ENCODE assay signal across 9 mouse cellular contexts in the genomic region with DNA sequence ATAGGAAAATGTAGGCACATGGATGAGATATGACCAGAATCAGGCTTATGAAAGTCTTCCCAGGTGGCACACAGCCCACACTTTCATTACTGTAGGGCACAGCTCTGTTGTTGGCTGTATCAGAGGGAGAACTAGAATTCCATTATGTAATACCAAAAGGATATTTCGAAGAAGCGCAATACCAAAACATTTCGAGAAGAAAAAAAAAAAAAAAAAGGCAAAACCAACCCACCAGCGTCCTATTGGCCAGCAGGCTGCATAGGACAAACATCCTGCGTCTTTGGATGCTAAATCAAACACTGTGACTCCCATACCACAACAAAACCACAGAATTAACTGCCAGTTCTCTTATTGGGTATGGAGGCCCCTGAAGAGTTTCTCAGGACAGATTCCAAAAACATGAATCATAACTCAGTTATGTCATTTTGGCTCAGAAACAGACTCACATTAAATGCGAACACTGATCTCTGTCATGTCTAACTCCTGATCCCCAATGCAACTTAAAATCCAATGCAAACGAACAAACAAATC. TPM values are rescaled to one million over a fixed set of nuclear protein-coding genes. Genes with fewer than 3 reads are reported as not detected.
DNase-seq lines count a peak whose midpoint lies in the region; ATAC-seq and TF ChIP-seq lines count a peak whose summit lies in the region.
"Had no signal": no experiment of that assay in that cellular context is flagged by ENCODE, and none has a peak within 500 bp of the region (broad histone marks: within the 10 kb centered on the region; RNA-seq: fewer than 3 reads in every experiment).

No protein-coding gene starts in this region.

- TF ChIP-seq POLR2A in limb, embryonic 14.5 days (IDR thresholded peaks at IDR 0.05; ENCODE audit: borderline replicate concordance, extremely low read depth, insufficient read depth, insufficient read length), result no peak

- DNase-seq in heart, adult 11 months, result peak; percentile 92
- DNase-seq in heart, postnatal 4 days, result no peak
- peak; percentile 81 for DNase-seq in 416B (ENCODE audit: low read depth)
- DNase-seq in gastrocnemius, postnatal 14 days, result peak; percentile 26
- DNase-seq in limb, embryonic 14.5 days (ENCODE audit: low spot score), result peak; percentile 73
- DNase-seq in cerebellum, postnatal 4 days (ENCODE audit: low spot score in 2 of 2), result no peak
- DNase-seq in urinary bladder, postnatal 14 days (ENCODE audit: low spot score), result no peak
- DNase-seq: liver, embryonic 13.5 days had no signal

- H3K4me2 ChIP-seq in limb, embryonic 14.5 days (replicated peaks; ENCODE audit: low read depth, low read length, severe bottlenecking), result peak overlapping the region; percentile 52

- 0 out of 2 replicates have a peak, but pooled peaks have one; percentile 28 for ATAC-seq in limb, embryonic 14.5 days (ENCODE audit: low FRiP score, low read depth)
- ATAC-seq in erythroid progenitor cell, adult 5-6 weeks (replicated peaks; ENCODE audit: low FRiP score, poor library complexity, severe bottlenecking), result no peak

- H3K4me1 ChIP-seq in limb, embryonic 14.5 days (ENCODE audit: control insufficient read depth, insufficient read depth, low read length), result peaks cover 21% of the 10 kb centered on the region

- H3K9ac ChIP-seq in limb, embryonic 14.5 days (ENCODE audit: low read depth, low read length, severe bottlenecking), result no peak overlapping the region; the same call in 1 of the 2 replicates
- H3K9ac ChIP-seq: liver, embryonic 13.5 days had no signal

- 49% methylated on average over 7 of the region's 7 CpGs for WGBS in limb, embryonic 14.5 days

- intact Hi-C loops in gastrocnemius, postnatal 14 days (cut with DNase I; ENCODE audit: low total_unique reads), result no loop called here

- no peaks in the 10 kb centered on the region for H3K36me3 ChIP-seq in limb, embryonic 14.5 days (ENCODE audit: control insufficient read depth, insufficient read depth, low read length)
- H3K36me3 ChIP-seq: liver, embryonic 13.5 days had no signal

- no peaks in the 10 kb centered on the region for H3K9me3 ChIP-seq in limb, embryonic 14.5 days (ENCODE audit: control insufficient read depth, low read length)
- H3K9me3 ChIP-seq: liver, embryonic 13.5 days had no signal

- H3K27me3 ChIP-seq in limb, embryonic 14.5 days (ENCODE audit: control insufficient read depth, insufficient read depth, low read length), result no peaks in the 10 kb centered on the region

- H3K27ac ChIP-seq in limb, embryonic 14.5 days (replicated peaks; ENCODE audit: low read depth, low read length), result peak overlapping the region; percentile 93
- H3K27ac ChIP-seq: liver, embryonic 13.5 days had no signal

- H3K4me3 ChIP-seq in limb, embryonic 14.5 days (replicated peaks; ENCODE audit: low read length), result peak overlapping the region; percentile 39
- H3K4me3 ChIP-seq: liver, embryonic 13.5 days had no signal

RNA-seq across cellular contexts. Expression of gene Glt8d2, which starts 0.7 kb away (rescaled TPM):
- 1 to 10 TPM; 3.0 to 3.9 TPM for total RNA-seq in heart, postnatal 4 days (2021)
- 1 to 10 TPM; 5.4 to 6.3 TPM for total RNA-seq in gastrocnemius, postnatal 14 days (2021)
- polyA plus RNA-seq in limb, embryonic 14.5 days (2012; rRNA removed), result 25.5 and 27.8 TPM in 2 replicates
- 23.1 and 23.4 TPM in 2 replicates for polyA plus RNA-seq in limb, embryonic 14.5 days (2014; fragmentation: Nextera tagmentation; extraction: Ambion mirVana)
- total RNA-seq in erythroid progenitor cell, adult 5-6 weeks (2015; ENCODE audit: low replicate concordance), result not detected in 2 replicates
- not detected in 2 replicates for total RNA-seq in erythroid progenitor cell, adult 5-6 weeks (2017; ENCODE audit: low replicate concordance)

RNA-seq across cellular contexts. Expression of gene Hcfc2, which starts 6.2 kb away (rescaled TPM):
- total RNA-seq in heart, postnatal 4 days (2021), result 10 to 100 TPM; 37.1 to 38.5 TPM
- 10 to 100 TPM; 18.5 to 21.3 TPM for total RNA-seq in gastrocnemius, postnatal 14 days (2021)
- 36.1 and 38.8 TPM in 2 replicates for polyA plus RNA-seq in limb, embryonic 14.5 days (2012; rRNA removed)
- polyA plus RNA-seq in limb, embryonic 14.5 days (2014; fragmentation: Nextera tagmentation; extraction: Ambion mirVana), result 44.6 and 48.2 TPM in 2 replicates
- total RNA-seq in erythroid progenitor cell, adult 5-6 weeks (2015; ENCODE audit: low replicate concordance), result 10.1 and 24.7 TPM in 2 replicates
- total RNA-seq in erythroid progenitor cell, adult 5-6 weeks (2017; ENCODE audit: low replicate concordance), result 2.5 and 10.1 TPM in 2 replicates

Comparison
In these comparisons a context has a peak if more than half of its experiments do, and no peak if none do; other contexts are left out.
1. DNase-seq: peak in heart, adult 11 months (single experiment), 416B (single experiment), gastrocnemius, postnatal 14 days (single experiment) and limb, embryonic 14.5 days (single experiment); none in heart, postnatal 4 days (single experiment), cerebellum, postnatal 4 days (0 of 2) and urinary bladder, postnatal 14 days (single experiment).